Mouse (Mus musculus): ENCODE measurements around the gene Foxd1.

Foxd1 gene

DNA sequence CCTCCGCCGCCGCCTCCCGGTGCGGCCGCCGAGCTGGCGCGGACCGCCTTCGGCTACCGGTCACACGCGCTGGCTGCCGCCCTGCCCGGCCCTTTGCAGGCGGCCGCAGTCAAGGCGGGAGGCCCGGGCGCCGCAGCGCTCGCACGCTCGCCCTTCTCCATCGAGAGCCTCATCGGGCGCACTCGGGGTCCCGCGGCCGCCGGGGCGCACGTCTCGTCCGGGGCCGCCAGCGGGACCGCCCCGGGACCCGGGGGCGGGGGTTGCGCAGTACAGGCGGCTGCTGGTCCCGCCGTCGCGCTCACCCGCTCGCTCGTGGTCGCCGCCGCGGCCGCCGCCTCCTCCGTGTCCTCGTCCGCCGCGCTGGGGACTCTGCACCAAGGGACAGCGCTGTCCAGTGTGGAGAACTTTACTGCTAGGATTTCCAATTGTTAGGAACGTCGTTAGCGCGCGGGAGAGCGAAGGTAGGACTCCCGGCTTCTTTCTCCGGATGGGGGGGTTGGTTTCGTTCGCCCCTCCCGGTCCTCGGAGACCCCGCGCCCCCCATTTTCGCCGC, 1.6 kb downstream of the Foxd1 start:
- no peak for DNase-seq

DNA sequence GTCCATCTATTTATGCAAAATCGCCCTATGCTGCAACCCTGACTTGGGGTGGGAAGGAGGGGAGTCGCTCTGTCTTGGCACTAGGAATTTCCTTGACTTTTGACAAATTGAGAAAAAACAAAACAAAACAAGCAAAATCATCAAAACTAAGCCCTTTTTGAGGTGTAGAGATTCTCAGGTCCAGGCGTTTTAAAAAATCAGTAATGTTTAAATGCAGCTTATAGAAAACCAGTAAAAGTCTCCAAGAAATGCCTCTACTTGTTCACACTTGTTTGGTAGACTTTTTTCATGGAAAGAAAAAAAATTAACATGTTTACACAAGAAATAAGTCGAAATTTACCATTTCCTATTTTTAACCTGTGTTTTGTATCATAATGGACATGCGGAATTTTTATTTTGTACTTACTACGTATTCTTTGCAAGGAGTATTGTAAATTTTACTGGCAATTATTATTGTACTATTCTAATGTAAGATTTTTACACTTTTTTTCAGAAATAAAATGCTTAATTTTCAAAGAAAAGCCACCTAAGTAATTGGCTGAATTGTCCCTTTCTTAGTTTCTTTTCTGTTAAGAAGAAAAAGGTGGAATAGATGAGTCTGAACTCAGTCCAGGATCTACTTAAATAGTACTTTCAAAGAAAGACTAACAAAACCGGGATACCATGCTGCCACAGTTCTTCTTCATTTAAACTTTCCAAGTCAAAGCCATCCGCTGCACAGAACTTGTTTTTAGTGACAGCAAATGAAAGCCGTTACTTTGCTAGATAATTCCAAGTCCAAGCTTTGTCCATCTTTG, 2.3 kb downstream of the Foxd1 start:
- DNase-seq = no peak

DNA sequence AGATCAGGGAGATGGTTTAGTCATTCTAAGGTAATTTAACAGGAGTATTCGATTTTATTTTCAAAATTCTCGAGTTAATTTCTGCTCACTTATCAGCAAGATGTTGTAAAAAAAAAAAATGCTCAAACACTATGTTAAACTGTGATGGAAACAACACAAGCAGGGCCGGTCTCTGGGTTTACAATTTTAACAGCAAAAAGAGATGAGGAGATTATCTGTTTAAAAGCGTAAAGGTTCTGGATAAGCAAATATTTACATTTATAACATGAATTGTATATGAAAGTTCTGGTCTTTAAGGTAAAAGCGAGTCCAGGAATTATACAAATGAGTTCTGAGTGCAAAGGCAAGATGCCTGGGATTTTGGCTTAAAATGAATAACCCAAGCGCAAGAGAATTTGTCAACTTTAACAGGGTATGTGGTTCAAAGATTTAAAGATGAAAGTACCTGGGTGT, 3.0 kb downstream of the Foxd1 start:
- DNase-seq = no peak

DNA sequence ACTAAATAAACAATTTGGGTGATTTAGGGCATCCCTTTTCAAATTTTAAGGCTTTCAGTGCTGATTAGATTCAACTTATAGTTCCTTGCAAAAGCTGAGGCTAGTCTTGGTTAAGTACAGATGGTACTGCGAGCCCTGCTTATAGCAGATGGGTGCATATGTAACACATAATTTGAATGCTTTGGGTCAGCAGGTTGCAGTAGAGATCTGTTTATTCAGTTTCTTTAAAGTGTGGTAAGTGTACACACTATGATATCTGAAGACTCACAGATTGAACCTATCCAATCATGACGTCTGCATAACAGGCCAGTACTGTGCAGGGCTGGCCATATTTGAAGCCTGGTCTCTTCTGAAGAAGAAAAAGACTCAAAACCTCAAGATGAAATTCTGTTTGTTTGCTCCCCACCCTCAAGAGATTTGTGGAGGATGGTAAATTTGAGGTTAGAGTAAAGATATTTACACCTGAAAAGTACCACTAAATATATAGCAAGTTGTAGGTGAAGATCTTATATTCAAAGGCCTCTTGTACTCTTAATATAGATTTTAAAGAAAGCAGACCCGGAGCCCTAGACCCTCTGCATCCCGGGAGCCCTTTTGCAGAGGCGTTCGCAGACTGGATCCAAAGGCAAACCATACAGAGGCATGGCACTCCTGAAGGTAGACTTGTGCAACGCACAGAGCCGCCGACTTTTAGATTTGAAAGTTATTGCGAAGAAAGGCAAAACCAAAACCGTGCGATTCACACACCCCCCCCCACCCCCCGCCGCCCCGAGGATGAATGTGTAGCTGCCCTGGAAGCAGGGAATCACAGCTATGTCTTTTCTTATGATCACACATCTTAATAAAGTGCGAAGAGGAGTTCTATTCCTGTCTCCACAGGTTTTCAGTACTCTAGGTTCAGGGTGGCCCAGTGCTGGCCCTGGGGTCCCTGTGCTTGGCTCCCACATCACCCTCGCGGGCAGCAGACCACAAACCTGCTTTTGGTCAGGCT, 3.7 kb downstream of the Foxd1 start:
- no peak for DNase-seq

DNA sequence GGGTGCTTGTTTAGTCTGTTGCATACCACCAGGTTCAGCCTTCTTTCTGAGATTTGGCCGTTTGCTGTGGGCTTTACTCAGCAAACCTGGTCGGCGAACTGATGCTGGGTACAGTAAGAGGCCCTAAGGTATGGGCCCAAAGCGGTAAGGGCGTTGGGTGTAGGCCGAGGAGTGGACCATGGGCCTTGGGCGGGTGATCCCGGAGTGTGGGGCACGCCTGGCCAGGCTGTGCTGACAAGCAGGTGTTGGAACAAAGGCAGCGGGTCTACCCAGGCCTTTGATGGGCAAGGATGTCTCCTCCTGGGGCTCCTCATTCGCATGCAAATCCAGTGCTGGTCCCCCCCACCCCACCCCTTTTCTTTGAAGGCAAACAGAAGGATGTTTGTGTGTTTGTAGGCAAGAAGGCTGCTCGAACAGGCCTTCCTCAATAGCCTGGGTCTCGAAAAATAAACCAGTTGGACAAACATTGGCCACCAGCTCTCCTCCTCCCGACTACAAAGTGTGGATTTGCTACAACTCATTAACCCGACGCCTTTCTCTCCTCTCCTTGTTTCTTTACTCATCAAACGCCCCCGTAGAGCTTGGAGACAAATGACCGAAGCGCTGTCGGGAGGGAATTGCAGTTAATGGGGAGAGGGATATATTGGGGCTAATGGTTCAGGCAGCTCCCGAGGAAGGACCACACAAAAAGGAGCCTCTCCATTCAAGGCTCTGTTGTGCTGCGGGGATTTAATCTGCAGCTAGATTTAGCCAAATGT, 4.6 kb downstream of the Foxd1 start:
- no peak for DNase-seq

DNA sequence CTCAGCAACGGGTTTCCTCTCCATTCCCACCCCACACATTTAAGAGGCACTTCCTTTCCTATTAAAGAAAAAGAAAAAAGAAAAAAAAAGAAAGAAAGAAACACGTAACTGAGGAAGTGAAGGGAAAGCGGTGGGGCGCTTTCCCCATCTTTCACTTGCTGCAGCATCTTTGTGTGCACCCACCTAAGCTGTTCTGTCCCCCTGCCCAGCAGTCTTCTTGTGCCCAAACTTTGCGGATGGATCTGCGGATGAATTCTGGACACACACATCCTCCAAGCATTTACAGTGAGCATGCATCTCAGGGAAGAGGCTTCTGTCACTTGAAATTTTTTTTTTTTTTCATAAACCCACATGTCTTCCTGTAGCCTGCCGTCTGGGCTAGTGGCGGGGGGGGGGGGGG, 5.3 kb downstream of the Foxd1 start:
- no peak for DNase-seq

DNA sequence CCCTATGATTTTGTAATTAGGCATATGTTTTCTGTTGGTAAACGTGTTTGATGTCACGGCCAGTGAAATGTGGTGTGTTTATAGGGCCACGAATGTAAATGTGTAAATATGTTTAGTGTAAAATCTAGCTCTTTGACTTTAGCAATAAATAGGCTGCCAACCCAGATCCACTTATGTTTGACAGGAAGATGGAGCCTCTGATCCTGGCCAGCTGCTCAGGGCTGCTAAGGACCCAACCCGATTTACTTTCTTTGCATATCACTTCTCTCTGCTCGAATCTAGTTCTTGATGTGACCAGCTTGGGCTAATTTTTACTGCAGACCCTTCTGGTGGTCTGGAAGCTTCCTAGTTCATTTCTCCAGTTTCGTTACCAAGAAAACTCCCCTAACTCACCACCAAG, 6.3 kb downstream of the Foxd1 start:
- no peak for DNase-seq

DNA sequence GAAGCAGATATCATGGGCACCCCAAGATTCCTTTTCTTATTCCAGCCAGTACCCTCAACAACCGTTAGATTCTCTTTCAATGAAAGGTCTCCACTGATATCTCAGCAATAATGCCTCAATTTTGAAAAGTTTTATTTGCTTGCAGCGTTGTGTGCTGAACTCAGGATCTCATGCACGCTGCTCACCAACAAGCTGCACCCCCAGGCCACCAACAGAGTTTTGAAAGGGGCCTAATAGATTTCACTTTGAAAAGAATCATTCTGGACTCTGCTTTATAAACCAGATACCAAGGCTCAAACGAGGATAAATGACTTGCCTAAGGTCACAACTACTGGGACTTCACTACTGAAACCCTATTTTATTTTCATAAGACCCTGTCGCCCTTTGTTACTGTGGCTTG, 7.1 kb downstream of the Foxd1 start:
- DNase-seq = no peak

DNA sequence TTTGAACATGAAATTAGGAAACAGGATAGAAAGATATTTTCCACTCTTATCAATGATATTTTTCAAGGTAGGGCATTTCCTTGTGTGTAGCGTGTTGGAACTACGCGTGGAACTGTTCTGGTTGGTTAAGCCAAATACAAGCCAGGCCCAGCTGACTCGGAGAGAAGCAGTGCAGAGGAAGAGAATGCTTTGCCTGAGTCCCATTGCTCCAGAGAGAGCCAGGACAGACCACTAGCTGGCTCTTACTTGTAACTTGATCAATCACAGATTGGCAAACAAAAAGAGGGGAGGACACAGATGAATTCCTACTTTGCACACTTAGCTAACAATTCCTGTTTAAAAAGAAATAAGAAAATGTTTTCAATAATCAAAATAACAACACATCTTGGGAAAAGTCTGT, 9.0 kb downstream of the Foxd1 start:
- no peak for DNase-seq

DNA sequence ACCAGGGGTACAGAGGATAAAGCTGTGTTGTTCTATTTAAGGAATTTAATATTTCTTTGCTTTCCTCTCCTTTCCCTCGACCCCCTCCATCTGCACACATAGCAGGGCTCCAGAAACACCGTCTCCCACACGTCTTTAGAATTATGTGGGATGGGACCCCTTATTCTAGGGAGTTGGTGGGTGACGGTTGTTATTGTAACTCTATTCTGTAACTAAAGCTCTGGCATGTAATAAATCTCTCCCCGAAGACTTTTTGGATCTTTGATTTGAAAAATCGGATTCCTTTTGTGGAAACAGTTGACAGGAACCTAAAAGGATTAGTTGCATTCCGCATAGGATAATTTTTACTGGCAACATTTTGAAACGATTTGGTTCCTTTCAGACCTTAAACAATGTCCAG, 11.0 kb downstream of the Foxd1 start:
- DNase-seq = no peak

DNA sequence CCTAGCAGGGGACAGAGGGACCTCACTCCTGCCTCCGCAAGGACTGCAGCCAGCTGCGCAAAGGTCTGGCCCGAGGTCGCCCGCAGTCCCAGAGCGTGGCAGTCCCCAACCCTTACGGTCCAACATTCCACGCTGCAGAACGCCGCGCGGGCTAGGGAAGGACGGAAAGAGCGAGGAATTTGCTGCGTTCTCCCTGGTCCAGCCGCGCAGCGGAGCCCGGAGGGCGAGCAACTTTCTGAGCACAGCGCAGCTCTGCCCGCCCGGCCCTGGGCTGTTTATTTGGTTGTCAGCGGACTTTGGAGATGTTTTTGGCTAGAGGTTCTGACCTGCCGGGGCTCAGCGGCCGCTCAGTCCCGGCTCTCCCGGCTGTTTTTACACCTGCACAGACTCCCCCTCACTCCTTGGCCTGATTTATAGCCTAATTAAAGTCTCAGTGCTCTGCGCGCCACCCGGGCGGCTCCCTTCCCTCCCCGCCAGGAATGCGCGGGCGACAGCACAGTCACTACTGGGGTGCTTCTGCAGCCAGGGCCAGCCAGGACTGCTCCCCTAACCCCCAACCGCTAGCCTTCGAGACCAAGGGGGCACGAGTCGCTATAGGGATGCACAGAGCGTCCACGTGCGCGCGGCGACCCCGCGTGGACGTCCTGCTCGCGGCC, 11.9 kb downstream of the Foxd1 start:
- no peak for DNase-seq

DNA sequence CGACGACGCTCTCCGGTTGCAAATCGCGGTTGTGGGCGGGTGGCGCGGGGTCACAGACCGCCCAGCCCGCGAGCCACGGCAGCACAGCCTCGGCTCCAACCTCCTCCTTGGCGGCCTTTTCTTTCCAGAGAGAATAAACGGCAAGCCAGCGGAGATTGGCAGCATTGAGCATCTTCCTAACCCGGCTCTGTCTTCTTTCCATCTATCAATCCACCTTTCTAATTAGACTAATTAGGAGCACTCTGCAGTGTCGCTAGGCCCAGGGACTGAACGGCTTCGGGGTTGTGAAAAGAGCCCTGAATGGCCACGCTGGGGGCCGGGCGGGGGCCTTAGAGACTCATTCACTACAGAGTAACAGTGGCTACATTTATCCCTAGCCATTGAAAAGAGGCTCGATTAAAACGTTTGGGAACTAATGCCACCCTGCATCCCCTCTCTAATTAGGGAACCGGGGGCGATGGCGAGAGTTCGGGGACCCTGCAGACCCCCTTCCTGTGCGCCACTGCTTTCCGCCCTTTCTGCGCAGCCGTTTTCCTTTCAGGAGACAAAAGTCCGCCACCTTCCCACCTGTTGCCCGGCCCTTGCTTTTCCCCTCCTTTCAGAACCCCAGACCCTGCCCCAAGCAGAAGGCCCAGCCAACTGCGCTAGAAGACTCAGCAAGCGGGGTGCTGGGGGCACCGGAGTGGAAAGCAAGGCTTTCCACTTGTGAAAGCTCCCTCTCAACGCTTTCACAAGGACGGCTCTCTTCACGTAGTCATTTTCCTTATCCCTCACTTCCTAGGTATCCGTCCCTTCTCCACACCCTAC, 12.6 kb downstream of the Foxd1 start:
- no peak for DNase-seq

DNA sequence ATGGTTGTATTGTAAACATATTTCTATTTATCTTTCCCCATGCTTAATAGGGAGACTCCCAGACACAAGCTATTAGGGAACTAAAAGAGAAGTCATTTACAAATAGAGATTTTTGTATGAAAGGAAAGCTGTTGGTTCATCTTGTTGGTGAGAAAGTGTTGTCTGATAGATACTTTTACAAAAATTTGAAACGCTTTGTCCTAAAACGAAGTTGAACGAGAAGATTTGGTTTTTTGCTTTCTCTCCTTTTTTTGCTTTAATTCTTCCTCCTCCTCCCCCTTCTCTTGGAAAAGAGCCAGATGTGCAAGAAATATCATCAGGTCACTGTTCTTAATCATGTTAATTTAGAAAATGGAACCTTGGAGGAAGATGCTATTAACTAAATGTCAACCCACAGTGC, 13.6 kb downstream of the Foxd1 start:
- DNase-seq = no peak

DNA sequence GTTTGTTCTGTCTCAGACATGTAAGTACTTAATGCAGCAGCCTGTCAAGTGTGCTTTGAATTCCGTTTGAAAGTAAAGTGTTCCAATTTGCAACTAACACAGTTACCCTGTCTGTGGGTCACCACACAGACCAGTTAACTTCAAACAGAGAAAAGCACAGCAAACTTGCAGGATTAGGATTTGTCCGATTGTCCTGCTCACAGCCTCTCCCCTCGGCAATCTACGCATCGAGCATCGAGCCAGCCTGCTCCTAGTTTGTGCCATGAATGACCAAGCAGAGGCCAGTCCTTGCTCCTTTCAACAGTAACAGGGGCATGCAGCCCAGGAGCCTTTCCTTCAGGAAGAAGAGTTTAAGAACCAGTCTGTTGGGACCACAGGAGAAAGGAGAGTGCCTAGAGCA, 15.0 kb downstream of the Foxd1 start:
- no peak for DNase-seq

DNA sequence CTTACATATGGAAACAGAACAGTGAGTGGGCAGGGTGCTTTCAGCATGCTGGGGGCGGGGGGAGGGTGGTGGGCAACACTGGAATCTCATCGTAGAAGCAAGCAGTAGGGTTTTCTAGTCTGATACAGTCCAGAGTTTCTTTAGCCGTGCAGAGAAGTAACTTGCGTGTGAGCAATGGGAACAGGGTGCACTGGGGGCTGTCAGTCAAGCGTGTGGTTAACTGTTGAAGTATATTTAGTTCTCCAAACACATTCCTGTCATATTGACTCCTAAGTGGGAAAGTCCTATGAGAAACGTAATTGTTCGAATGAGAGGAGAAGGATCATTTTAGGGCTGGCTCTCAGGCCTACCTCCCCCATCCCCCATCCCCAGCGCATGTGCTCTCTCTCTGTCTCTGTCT, 20.5 kb downstream of the Foxd1 start:
- DNase-seq = no peak

DNA sequence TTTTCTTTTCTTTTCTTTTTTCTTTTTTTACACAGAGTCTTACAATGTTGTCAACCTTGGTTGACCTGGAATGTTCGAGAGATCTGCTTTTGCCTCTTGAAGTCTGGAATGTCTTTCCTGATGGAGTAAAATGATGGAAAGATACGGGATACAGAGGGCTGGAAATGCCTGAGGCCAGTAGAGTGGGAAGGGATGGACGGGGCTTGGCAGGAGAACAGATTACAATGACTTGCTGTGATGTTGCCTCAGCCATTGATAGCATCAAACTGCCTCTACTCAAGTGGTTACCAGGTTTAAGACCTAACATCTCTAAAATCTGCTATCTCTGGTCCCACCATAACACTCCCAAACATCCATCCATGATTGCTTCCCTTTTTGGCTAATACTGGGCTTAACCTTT, 20.9 kb downstream of the Foxd1 start:
- no peak for DNase-seq

DNA sequence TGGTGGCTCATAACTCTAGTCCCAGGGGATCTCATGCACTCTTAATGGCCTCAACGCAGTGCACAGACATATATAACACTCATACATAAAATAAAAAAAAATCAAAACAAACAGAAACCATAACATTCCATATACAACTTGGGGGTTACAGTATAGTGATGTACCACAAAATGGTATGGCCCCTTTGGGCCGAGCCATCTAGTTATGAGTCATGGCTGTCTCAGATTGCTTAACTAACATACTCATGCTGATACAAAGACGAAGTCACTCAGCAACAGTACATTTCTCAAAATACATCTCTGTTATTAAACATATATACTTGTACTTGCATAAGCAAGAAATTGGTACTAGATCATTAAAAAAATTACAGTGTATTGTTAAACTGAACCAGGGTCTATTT, 23.7 kb downstream of the Foxd1 start:
- DNase-seq = no peak

DNA sequence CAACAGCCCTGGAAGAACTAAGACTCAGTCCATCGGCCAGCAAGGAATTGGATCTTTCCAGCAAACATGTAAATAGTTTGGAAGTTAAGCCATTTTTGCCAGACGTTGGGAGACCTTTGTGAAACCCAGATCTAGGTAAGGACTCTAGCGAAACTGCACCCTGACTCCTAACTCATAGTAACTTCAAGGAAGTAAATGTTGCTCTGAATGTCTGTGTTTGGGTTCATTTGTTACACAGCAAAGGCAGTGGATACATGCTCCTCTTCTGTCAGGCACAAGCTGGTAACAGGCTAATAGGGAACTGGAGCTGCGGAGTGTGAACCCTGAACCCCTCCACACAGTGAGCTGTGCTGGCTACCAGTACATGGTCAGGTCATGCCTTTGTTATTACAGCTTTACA, 28.7 kb downstream of the Foxd1 start:
- no peak for DNase-seq

DNA sequence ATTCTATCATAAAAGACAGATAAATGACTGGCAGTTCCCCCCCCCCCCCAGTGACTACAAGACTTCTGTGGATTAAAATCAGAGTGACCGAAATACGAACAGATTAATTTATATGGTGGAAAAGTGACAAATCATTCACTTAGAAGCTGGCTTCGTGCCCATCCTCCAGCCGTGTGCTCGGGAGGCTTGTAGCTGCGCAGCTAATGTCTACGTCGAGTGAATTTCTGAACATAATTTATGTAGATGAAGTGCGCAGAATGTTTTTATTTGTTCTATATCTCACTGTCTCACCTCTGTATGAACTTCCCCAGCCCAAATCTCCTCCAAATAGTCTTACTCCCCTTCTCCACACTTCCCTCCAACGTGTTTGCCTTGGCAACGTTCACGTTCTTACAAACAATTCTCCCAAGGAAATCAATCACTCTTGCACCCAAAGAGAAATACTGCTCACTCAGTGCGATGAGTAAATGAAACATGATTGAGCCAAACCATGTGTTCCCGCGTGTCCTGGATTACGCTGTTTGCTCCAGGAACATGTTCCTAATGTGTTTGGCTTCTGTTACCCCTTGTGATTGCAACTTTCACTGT, 30.0 kb downstream of the Foxd1 start:
- no peak for DNase-seq

DNA sequence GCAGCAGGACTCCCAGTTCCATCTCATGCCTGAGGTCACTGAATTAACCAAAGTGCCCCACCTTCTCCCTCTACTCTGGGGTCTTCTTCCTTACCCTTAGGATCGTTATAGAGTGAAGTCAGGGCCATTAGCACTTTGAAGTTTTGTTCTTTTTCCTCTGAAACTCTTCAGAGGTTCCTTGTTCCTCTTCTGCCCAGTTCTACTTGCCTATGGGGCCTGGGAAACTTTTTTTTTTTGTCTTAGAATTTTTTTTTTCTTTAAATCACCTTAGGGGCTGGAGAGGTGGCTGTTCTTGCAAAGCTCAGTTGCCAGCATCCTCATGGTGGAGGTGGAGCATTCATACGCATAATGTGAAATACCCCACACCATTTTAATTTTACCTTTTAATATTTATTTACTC, 31.8 kb downstream of the Foxd1 start:
- DNase-seq = no peak

DNA sequence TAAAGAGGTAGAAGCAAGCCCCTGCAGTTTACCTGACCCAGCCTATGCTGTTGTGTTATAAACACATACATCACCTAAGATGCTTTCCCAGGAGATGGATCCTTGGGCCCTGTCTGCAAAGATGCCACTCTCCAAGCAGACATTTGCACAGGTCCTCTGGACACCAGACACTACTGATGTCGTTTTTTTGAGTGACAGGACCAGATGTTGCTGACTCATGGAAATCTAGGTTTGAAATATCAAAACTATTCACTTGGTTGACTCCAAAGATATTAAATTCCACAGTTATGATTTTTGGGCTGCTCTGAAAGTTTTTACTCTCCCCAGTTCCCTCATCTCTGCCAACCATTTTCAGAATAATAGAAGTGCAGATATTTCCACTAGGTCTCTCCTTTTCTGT, 35.0 kb downstream of the Foxd1 start:
- DNase-seq = no peak

All from lung, adult 18-20 months (tissue).